Mouse (Mus musculus) embryonic fibroblast, embryonic 13.5 days (primary cell): ENCODE data around the gene Astn2.

ENCODE experiments used
- CTCF ChIP-seq: IDR thresholded peaks from 2 replicates; pipeline ENCODE4 v1.5.1; 2011; ENCODE audit warnings: mild to moderate bottlenecking, control low read depth, low read length, moderate library complexity, borderline replicate concordance; ENCODE audit not compliant: insufficient read depth
- POLR2A ChIP-seq: IDR thresholded peaks from 2 replicates; pipeline ENCODE4 v1.6.1; 2011; ENCODE audit warnings: low read depth, mild to moderate bottlenecking, control low read depth, low read length, moderate library complexity

- TF ChIP-seq CTCF (no peak), POLR2A (no peak)
These were observed 922.8 kb downstream of the Astn2 start for GRCm38 (mm10) chr4:65481632-65482031.
